Mouse (Mus musculus) embryo, embryonic 11.5 days (tissue): Measurements from ENCODE around the gene Vasp.
A peak's percentile ranks its signal among the peaks of the same experiment; 100 is the strongest.

Source experiments
- DNase-seq: peaks from one replicate; pipeline ENCODE4 v3.0.0-alpha.2; 2012; ENCODE audit warnings: low read depth, low spot score

Vasp gene

GRCm38 (mm10) chr7:19270509-19271237 is 944 bp downstream of the Vasp start:
- no peak for DNase-seq

- no peak for DNase-seq
These were observed 1.7 kb downstream of the Vasp start for GRCm38 (mm10) chr7:19269721-19270441.

GRCm38 (mm10) chr7:19268993-19269681 is 2.5 kb downstream of the Vasp start:
- no peak for DNase-seq

GRCm38 (mm10) chr7:19267051-19267450 is 4.6 kb downstream of the Vasp start:
- no peak for DNase-seq

GRCm38 (mm10) chr7:19265928-19266822 is 5.4 kb downstream of the Vasp start:
- DNase-seq: no peak

- DNase-seq: no peak
These were observed 6.5 kb downstream of the Vasp start for GRCm38 (mm10) chr7:19265147-19265546.

- no peak for DNase-seq
These were observed 13.3 kb downstream of the Vasp start for GRCm38 (mm10) chr7:19258336-19258735.

- no peak for DNase-seq
These were observed 14.1 kb downstream of the Vasp start for GRCm38 (mm10) chr7:19257390-19258022.

- DNase-seq: no peak
These were observed 15.1 kb downstream of the Vasp start for GRCm38 (mm10) chr7:19256567-19256966.

GRCm38 (mm10) chr7:19255395-19255794 is 16.2 kb downstream of the Vasp start:
- DNase-seq: no peak

- DNase-seq: no peak
These were observed 18.2 kb downstream of the Vasp start for GRCm38 (mm10) chr7:19253437-19253836.

GRCm38 (mm10) chr7:19252078-19252477 is 19.5 kb downstream of the Vasp start:
- no peak for DNase-seq

GRCm38 (mm10) chr7:19247511-19247910 is 24.1 kb downstream of the Vasp start:
- no peak for DNase-seq

- no peak for DNase-seq
These were observed 24.8 kb downstream of the Vasp start for GRCm38 (mm10) chr7:19246855-19247254.

GRCm38 (mm10) chr7:19245083-19245482 is 26.5 kb downstream of the Vasp start:
- DNase-seq: no peak

- no peak for DNase-seq
These were observed 27.8 kb downstream of the Vasp start for GRCm38 (mm10) chr7:19243858-19244257.

- no peak for DNase-seq
These were observed 29.6 kb downstream of the Vasp start for GRCm38 (mm10) chr7:19242005-19242404.

- DNase-seq: no peak
These were observed 30.6 kb downstream of the Vasp start for GRCm38 (mm10) chr7:19240905-19241463.

- DNase-seq: no peak
These were observed 31.6 kb downstream of the Vasp start for GRCm38 (mm10) chr7:19239986-19240385.

- DNase-seq: peak; percentile 82
These were observed 32.2 kb downstream of the Vasp start for GRCm38 (mm10) chr7:19239423-19239822.

- no peak for DNase-seq
These were observed 33.3 kb downstream of the Vasp start for GRCm38 (mm10) chr7:19238344-19238743.
